8 mouse cellular contexts compared by ENCODE assay signal in genomic region chr1:155574966-155575673, GRCm38 (mm10). TPM values are rescaled to one million over a fixed set of nuclear protein-coding genes. Genes with fewer than 3 reads are reported as not detected.
DNase-seq lines count a peak whose midpoint lies in the region; ATAC-seq lines count a peak whose summit lies in the region.

No protein-coding gene starts in this region.

- H3K4me2 ChIP-seq in forebrain, embryonic 14.5 days (ENCODE audit: low read length) = no peak overlapping the region

- peak; percentile 63; the same call in 1 of the 2 replicates for ATAC-seq in forebrain, embryonic 14.5 days
- peak; percentile 55 for ATAC-seq in inflammation-experienced regulatory T-cells, adult 6 months

- no peaks in the 10 kb centered on the region for H3K4me1 ChIP-seq in forebrain, embryonic 14.5 days (ENCODE audit: control insufficient read depth, insufficient read depth, low read length)

- H3K9me3 ChIP-seq in forebrain, embryonic 14.5 days (replicated peaks; ENCODE audit: control insufficient read depth, low read length) = no peaks in the 10 kb centered on the region

- H3K36me3 ChIP-seq in forebrain, embryonic 14.5 days (ENCODE audit: control insufficient read depth, insufficient read depth, low read length) = 0 out of 2 replicates have a peak, but pooled peaks cover 7% of the 10 kb centered on the region

- H3K4me3 ChIP-seq in forebrain, embryonic 14.5 days (ENCODE audit: low read depth, low read length) = no peak overlapping the region

- peak; percentile 72 for DNase-seq in urinary bladder, postnatal 25 days (ENCODE audit: low spot score)
- no peak for DNase-seq in urinary bladder, adult 2 months (ENCODE audit: low spot score)
- peak; percentile 65 for DNase-seq in cerebellum, adult 11 months
- DNase-seq in forebrain, embryonic 14.5 days (ENCODE audit: low spot score) = peak; percentile 91
- peak; percentile 58 to 62 for DNase-seq in left cerebral cortex, postnatal 36 days (ENCODE audit: low spot score in 2 of 2)
- DNase-seq in neural tube, embryonic 10.5 days (ENCODE audit: extremely low spot score, low spot score) = peak; percentile 71
- DNase-seq in thymus, postnatal 0 days (ENCODE audit: low spot score) = peak; percentile 65

- intact Hi-C loops in left cerebral cortex, postnatal 36 days (cut with DNase I) = loop anchor here (1.0 kb wide), 1 partner anchor 210 kb away; no protein-coding TSS in a partner anchor

- no peaks in the 10 kb centered on the region for H3K27me3 ChIP-seq in forebrain, embryonic 14.5 days (replicated peaks; ENCODE audit: control insufficient read depth, insufficient read depth, low read length)

- H3K27ac ChIP-seq in forebrain, embryonic 14.5 days (ENCODE audit: low read depth, low read length) = no peak overlapping the region

- no peak overlapping the region for H3K9ac ChIP-seq in forebrain, embryonic 14.5 days (ENCODE audit: low read length)

- WGBS in forebrain, embryonic 14.5 days = 26% methylated on average over 7 of the region's 7 CpGs

RNA-seq across cellular contexts. Expression of gene Acbd6, which starts 17.2 kb away (rescaled TPM):
- 86.1 and 89.6 TPM in 2 replicates for polyA plus RNA-seq in urinary bladder, adult 2 months (2012; rRNA removed)
- polyA plus RNA-seq in forebrain, embryonic 14.5 days (2014; fragmentation: Nextera tagmentation; extraction: Ambion mirVana) = 91.4 and 92.8 TPM in 2 replicates
- 10 to 100 TPM in 1 of 3 experiments, 1 to 10 TPM in 2; 6.8 to 10.4 (median 8.6) TPM for polyA plus RNA-seq in inflammation-experienced regulatory T-cells, adult 6 months (2017; shearing (Covaris generic))
- 100 to 1,000 TPM; 104 to 106 TPM for total RNA-seq in left cerebral cortex, postnatal 36 days (2021)
- 112 and 114 TPM in 2 replicates for polyA plus RNA-seq in thymus, postnatal 0 days (2015; fragmentation: Nextera tagmentation; extraction: Ambion mirVana)
